Mouse (Mus musculus) c-Kit-positive CD71-negative TER-119-negative erythroid progenitor cells, embryonic 14.5 days (primary cell): Measurements from ENCODE around the gene Xlr3b.
"Not testable (repeated sequence)": the region's sequence is repeated elsewhere in the genome, so short reads cannot be mapped to it uniquely, and the experiment has no call there.

Source experiments
- DNase-seq: peaks from one replicate; pipeline ENCODE4 v3.0.0-alpha.2; 2013; ENCODE audit warnings: low read depth

The Xlr3b gene

DNA sequence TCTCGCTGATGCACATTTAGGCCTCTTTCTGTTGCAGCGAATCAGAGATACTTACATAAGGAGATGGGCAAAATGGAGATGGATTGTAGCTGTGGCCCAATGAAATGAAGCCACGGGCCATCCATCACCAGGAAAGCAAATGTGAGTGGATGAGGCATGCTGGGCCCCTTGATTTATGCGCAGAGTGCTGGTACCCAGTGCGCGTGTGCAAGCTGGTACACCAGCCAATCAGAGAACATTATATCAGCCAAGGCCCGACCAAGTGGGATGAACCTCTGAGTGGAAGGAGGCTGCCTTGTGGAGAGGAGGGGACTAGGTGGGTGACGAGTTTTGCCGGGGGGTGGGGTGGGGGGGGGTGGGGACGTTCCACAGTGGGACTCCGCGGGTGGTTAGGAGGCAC is at the start of gene Xlr3b:
TSS of gene Xlr3b (plus strand) at position 274 of the 400 bp plus-strand sequence.
- not testable (repeated sequence) for DNase-seq

DNA sequence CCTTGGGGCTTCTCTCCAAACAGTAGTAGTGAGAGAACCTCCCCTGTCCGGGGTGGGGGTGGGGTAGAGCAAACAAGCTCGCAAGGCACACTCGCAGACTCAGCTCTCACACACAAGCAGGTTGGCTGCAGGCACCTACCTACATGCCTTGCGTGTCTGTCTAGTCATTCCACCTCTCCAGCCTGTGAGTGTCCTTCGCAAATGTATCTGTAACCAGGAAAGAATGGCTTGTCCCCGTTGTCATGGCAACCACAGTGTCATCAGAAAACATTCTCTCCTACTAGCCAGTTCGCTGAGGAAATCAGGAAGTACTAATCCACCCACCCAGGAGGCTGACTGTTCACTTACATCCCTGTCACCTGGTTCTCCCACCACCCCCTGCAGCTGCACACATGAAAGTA is 48.8 kb upstream of the Xlr3b start:
- not testable (repeated sequence) for DNase-seq

DNA sequence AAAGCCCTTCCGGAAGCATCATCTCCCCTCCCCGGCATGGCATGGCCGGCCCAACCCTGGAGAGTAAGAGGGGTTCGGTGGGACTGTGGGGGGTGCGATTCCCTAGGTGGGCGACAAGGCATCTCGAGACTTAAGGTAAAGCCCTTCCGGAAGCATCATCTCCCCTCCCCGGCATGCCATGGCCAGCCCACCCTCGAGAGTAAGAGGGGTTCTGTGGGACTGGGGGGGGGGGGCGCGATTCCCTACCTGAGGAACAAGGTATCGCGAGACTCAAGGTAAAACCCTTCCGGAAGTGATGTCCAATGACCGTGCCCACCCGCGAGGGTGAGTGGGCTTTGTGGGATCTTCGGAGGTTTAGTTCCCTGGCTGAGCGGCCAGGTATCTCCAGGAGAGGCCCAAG is 43.5 kb upstream of the Xlr3b start, which contains the start of gene Xlr5b:
TSS of gene Xlr5b (plus strand) at position 301 of the 400 bp plus-strand sequence.
- not testable (repeated sequence) for DNase-seq

DNA sequence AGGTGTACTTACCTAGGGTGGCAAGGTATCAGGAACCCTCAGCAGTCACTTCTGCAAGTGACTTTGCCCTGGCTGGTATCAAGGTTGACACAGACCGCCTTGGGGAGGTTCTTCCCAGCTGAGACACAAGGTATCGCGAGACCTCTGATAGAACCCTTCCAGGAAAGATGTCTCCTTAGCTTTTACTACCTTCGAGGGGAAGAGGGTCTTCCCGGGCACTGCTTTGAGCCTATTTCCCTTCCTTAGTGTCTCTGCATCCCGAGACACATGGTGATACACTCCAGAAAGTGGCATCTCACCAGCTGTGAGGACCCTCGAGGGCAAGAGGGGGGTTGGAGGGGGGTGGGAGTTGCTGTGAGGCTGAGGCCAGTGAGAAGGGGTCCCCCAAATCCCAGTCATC is 42.7 kb upstream of the Xlr3b start, which contains the start of gene DXBay18:
TSS of gene DXBay18 (minus strand) at position 101 of the 400 bp plus-strand sequence.
- DNase-seq: not testable (repeated sequence)

DNA sequence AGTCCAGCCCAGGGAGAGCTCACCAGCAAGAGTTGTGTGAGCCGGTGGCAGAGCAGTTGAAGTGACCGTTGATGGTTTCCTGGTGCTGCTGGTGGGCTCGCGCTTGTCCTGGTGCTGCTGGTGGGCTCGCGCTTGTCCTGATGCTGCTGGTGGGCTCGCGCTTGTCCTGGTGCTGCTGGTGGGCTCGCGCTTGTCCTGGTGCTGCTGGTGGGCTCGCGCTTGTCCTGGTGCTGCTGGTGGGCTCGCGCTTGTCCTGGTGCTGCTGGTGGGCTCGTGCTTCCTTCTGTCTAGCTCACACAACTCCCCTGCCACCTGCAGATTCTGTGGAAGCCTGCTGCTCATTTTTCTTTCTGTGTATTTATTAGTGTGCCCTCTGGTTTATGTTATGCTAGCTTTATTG is 15.1 kb upstream of the Xlr3b start, which contains the start of gene Spin2d:
TSS of gene Spin2d (minus strand) at position 101 of the 400 bp plus-strand sequence.
- not testable (repeated sequence) for DNase-seq

DNA sequence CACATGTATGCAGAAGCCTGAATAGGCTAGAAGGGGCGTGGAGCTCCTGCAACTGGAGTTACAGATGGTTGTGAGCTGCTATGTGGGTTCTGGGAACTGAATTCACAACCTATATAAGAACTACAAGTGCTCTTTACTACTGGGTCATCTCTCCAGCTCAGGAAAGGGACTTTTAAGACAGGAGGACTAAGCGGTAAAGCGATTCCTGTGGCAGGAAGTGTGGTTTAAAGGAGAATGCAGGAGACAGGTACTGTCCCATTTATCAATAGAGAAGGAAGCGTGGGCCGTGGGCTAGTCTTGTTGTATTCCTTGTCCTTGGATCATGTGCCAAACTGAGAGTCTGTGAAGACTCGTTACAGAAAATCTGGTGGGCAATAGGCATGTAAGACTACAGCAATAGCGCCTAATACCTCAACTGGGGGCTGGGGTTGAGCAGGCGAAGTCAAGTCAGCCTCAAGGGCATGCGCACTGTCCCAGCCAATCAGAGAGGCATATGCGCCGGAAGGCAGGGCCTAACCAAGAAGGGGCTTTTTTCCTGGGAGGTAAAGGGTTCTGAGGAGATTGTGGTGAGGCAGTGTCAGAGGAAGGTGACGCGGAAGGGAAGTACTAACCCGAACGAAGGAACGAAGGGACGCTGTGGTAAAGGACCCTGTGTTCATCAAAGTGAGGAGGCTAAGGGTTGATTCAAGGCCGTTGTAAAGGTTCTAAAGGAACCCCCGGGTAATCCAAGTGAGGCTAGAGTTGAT is 22.0 kb downstream of the Xlr3b start, which contains the start of gene Xlr4b:
TSS of gene Xlr4b (plus strand) at position 515 of the 746 bp plus-strand sequence.
- DNase-seq: not testable (repeated sequence)

DNA sequence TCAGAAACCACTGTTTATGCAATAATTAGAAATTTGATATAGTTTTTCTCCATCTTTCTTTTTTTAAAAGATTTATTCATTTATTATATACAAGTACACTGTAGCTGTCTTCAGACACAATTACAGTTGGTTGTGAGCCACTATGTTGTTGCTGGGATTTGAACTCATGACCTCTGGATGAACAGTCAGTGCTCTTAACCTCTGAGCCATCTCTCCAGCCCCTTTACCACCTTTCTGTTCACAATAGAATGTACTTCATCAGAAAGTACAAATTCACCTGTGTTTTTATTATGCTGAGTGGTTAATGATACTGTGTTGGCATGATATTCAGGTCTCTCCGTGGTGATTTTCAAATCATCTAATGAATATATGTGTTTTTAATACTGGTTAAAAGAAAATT is 33.4 kb downstream of the Xlr3b start:
- no peak for DNase-seq

DNA sequence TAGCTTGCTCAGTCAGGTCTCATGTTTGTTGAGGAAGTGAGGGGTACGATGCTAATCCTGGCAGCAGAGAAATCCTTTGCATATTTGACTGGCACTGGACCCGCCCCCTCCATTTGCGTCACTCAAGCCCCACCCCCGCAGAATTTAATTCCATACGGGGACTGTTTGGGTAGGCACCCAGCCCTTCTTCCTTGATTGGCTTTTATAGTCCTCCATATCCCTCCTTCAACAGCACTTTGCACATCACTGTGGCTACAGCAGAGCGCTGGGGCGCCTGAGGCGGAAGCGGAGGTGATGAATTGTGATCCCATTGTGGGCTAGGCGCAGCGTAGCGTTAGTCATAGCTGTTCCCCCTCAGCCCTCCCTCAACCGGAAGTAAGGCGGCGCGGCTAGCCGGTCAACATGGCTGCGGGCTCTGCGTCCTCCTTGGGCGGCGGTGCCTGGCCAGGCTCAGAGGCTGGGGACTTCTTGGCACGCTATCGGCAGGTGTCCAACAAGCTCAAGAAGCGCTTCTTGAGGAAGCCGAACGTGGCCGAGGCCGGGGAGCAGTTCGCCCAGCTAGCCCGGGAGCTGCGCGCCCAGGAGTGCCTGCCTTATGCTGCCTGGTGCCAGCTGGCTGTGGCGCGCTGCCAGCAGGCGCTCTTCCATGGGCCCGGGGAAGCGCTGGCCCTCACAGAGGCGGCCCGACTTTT is 36.1 kb downstream of the Xlr3b start, which contains the start of gene F8a:
TSS of gene F8a (plus strand) at position 378 of the 692 bp plus-strand sequence.
- DNase-seq: peak; percentile 53

DNA sequence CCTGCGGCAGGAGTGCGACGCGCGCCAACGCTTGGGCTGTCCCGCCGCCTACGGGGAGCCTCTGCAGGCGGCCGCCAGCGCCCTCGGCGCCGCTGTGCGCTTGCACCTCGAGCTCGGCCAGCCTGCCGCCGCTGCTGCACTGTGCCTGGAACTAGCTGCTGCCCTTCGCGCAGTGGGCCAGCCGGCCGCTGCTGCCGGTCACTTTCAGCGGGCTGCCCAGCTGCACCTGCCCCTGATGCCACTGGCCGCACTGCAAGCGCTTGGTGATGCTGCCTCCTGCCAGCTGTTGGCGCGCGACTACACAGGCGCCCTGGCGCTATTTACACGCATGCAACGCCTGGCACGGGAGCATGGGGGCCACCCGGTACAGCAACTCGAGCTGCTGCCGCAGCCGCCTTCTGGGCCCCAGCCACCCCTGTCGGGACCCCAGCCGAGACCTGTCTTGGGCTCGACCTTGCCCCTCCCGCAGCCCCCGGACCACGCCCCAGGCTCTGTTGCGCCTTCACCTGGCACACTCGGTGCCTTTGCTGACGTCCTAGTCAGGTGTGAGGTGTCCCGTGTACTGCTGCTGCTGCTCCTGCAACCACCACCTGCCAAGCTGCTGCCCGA is 36.7 kb downstream of the Xlr3b start:
- DNase-seq: no peak

DNA sequence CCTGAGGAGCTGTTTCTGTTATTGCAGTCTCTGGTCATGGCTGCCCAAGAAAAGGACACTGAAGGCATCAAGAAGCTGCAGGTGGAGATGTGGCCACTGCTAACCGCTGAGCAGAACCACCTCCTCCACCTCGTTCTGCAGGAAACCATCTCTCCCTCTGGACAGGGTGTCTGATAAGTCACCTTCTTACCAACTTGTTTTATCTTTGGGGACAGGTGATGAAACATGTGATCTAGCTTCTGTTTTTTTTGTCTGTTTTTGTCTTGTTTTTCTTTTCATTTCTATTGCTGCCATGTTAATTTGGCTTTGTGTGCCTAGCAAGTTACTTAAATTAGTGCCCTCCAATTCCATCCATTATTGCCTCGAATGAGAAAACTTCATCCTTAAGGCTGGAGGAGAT is 37.3 kb downstream of the Xlr3b start:
- no peak for DNase-seq

DNA sequence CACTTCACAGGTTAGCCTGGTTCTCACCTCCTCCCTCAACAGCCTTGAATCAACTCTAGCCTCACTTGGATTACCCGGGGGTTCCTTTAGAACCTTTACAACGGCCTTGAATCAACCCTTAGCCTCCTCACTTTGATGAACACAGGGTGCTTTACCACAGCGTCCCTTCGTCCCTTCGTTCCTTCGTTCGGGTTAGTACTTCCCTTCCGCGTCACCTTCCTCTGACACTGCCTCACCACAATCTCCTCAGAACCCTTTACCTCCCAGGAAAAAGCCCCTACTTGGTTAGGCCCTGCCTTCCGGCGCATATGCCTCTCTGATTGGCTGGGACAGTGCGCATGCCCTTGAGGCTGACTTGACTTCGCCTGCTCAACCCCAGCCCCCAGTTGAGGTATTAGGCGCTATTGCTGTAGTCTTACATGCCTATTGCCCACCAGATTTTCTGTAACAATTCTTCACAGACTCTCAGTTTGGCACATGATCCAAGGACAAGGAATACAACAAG is 50.9 kb downstream of the Xlr3b start, which contains the start of gene Xlr4c:
TSS of gene Xlr4c (minus strand) at position 310 of the 505 bp plus-strand sequence.
- not testable (repeated sequence) for DNase-seq
